In the genomic region with DNA sequence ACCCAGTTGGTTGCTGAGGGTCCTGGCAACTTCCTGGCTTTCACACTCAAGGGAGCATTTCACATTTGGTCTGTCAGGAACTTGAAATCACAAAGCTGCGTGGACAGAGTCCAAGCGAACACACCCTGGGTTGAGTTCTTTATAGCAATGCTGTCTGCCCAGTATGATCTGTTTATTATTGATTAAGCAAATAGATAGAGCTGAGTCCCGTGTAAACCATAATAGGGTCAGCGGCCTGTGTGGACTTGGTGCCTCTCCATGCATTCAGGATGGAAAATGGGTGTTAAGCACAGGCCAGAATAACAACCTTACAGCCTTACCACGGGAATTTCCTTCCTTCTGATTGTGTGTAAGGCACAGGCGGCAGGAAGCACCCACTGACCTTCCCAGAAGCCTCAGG, we compare ENCODE assay signal across 8 mouse cellular contexts. TPM values are rescaled to one million over a fixed set of nuclear protein-coding genes. Genes with fewer than 3 reads are reported as not detected.
DNase-seq lines count a peak whose midpoint lies in the region; ATAC-seq lines count a peak whose summit lies in the region.

No protein-coding gene starts in this region.

- no peaks in the 10 kb centered on the region for H3K36me3 ChIP-seq in hindbrain, embryonic 13.5 days
- no peaks in the 10 kb centered on the region for H3K36me3 ChIP-seq in hindbrain, embryonic 11.5 days (ENCODE audit: control insufficient read depth, insufficient read depth, low read length)
- H3K36me3 ChIP-seq in forebrain, embryonic 15.5 days: no peaks in the 10 kb centered on the region

- H3K9me3 ChIP-seq in hindbrain, embryonic 13.5 days: no peaks in the 10 kb centered on the region
- no peaks in the 10 kb centered on the region for H3K9me3 ChIP-seq in hindbrain, embryonic 11.5 days (ENCODE audit: control insufficient read depth, low read length)
- H3K9me3 ChIP-seq in forebrain, embryonic 15.5 days: no peaks in the 10 kb centered on the region

- H3K4me3 ChIP-seq in hindbrain, embryonic 13.5 days: no peak overlapping the region
- no peak overlapping the region for H3K4me3 ChIP-seq in hindbrain, embryonic 11.5 days (ENCODE audit: low read depth, low read length)
- H3K4me3 ChIP-seq in forebrain, embryonic 15.5 days: no peak overlapping the region

- peaks cover 34% of the 10 kb centered on the region for H3K4me1 ChIP-seq in hindbrain, embryonic 13.5 days (replicated peaks)
- H3K4me1 ChIP-seq in hindbrain, embryonic 11.5 days (replicated peaks; ENCODE audit: control insufficient read depth, insufficient read depth, low read length): 0 out of 2 replicates have a peak, but pooled peaks cover 2% of the 10 kb centered on the region
- H3K4me1 ChIP-seq in forebrain, embryonic 15.5 days: peaks cover 11% of the 10 kb centered on the region

- no peak overlapping the region for H3K9ac ChIP-seq in hindbrain, embryonic 13.5 days
- H3K9ac ChIP-seq in hindbrain, embryonic 11.5 days (ENCODE audit: low read depth, low read length): no peak overlapping the region
- H3K9ac ChIP-seq in forebrain, embryonic 15.5 days (replicated peaks): no peak overlapping the region

- ATAC-seq in hindbrain, embryonic 13.5 days (ENCODE audit: low FRiP score): no peak
- no peak for ATAC-seq in hindbrain, embryonic 11.5 days (ENCODE audit: low FRiP score)
- no peak for ATAC-seq in forebrain, embryonic 15.5 days (replicated peaks)
- ATAC-seq in megakaryocyte progenitor cell, adult 5-6 weeks (replicated peaks; ENCODE audit: poor library complexity): no peak

- H3K27me3 ChIP-seq in hindbrain, embryonic 13.5 days: no peaks in the 10 kb centered on the region
- no peaks in the 10 kb centered on the region for H3K27me3 ChIP-seq in hindbrain, embryonic 11.5 days (ENCODE audit: control insufficient read depth, insufficient read depth, low read length)
- H3K27me3 ChIP-seq in forebrain, embryonic 15.5 days: no peaks in the 10 kb centered on the region

- DNase-seq in hindbrain, embryonic 11.5 days (ENCODE audit: low spot score): no peak
- peak; percentile 56 to 69 for DNase-seq in heart, adult 9 months (ENCODE audit: low spot score in 2 of 2)
- DNase-seq in kidney, adult 9 months: peak; percentile 20
- peak; percentile 67 for DNase-seq in lung, postnatal 14 days
- no peak for DNase-seq in thymus, adult 18-20 months

- H3K27ac ChIP-seq in hindbrain, embryonic 13.5 days: peak overlapping the region; percentile 8; the same call in 1 of the 2 replicates
- no peak overlapping the region for H3K27ac ChIP-seq in hindbrain, embryonic 11.5 days (ENCODE audit: low read depth, low read length)
- H3K27ac ChIP-seq in forebrain, embryonic 15.5 days (replicated peaks): no peak overlapping the region

- H3K4me2 ChIP-seq in hindbrain, embryonic 13.5 days: no peak overlapping the region
- no peak overlapping the region for H3K4me2 ChIP-seq in hindbrain, embryonic 11.5 days (replicated peaks; ENCODE audit: low read depth, low read length)
- no peak overlapping the region for H3K4me2 ChIP-seq in forebrain, embryonic 15.5 days (replicated peaks)

- WGBS in hindbrain, embryonic 13.5 days: 70% methylated on average over 6 of the region's 6 CpGs
- WGBS in hindbrain, embryonic 11.5 days: 64% methylated on average over 6 of the region's 6 CpGs
- 72% methylated on average over 6 of the region's 6 CpGs for WGBS in forebrain, embryonic 15.5 days

RNA-seq across cellular contexts. Expression of a gene that starts 49.0 kb away (rescaled TPM):
- 3.7 and 4.3 TPM in 2 replicates for polyA plus RNA-seq in hindbrain, embryonic 13.5 days (2015; fragmentation: Nextera tagmentation; extraction: Ambion mirVana)
- 0.25 and 0.66 TPM in 2 replicates for polyA plus RNA-seq in hindbrain, embryonic 11.5 days (2014; fragmentation: Nextera tagmentation; extraction: Ambion mirVana)
- 1.5 and 2.3 TPM in 2 replicates for polyA plus RNA-seq in forebrain, embryonic 15.5 days (2015; fragmentation: Nextera tagmentation; extraction: Ambion mirVana)
- 0.35 TPM in 1 of 2 replicates, not detected in the other for total RNA-seq in megakaryocyte progenitor cell, adult 5-6 weeks (2015)
- total RNA-seq in megakaryocyte progenitor cell, adult 5-6 weeks (2017): 0.30 TPM in 1 of 2 replicates, not detected in the other

Comparison
In these comparisons a context has a peak if more than half of its experiments do, and no peak if none do; other contexts are left out.
1. DNase-seq: peak in heart, adult 9 months (2 of 2), kidney, adult 9 months (single experiment) and lung, postnatal 14 days (single experiment); none in hindbrain, embryonic 11.5 days (single experiment) and thymus, adult 18-20 months (0 of 2).